11 mouse cellular contexts compared by ENCODE assay signal in the genomic region with DNA sequence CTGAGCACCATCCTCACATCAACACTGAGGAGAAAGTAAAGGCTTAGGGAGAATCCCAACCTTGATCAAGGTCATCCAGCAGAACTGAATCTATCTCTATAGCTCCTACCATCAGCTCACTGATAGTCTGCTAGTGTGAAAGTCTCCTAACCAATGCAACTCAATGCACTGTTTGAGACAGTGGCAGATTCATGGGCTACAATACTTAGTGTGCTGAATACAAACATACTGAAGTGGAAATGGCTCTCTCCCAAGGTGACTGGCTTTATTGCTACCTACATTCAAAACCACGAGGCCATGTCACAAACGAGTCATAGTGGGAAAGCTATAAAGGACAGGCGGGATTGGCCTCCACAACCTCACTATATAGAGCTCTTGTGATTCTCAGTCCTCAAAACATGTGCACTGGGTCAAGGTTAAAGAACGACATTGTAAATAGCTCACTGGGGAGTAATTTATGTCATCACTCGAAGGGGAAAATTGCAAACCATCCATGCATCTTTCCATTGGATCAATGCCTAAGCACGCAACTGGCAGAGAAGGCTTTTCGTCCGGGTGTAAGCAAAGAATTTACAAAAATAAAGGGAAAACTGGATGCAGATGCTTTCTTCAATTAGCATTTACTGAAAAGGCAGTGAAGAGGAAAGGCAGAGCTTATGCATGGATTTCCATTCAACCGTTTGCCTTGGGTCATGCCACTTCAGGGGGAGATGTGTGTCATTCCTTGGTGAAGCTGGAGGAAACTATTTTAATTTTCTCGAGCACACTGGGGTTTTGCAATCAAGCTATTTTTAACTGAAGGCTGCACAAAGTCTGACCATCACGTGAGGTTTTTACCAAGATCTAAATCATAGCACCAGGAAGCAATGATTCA.
DNase-seq lines count a peak whose midpoint lies in the region; ATAC-seq lines count a peak whose summit lies in the region.
"Had no signal": no experiment of that assay in that cellular context is flagged by ENCODE, and none has a peak within 500 bp of the region (broad histone marks: within the 10 kb centered on the region; RNA-seq: fewer than 3 reads in every experiment).

No protein-coding gene starts in this region.

- no peaks in the 10 kb centered on the region for H3K27me3 ChIP-seq in heart, embryonic 14.5 days (ENCODE audit: control insufficient read depth, insufficient read depth, low read length)
- no peaks in the 10 kb centered on the region for H3K27me3 ChIP-seq in midbrain, embryonic 11.5 days (ENCODE audit: control insufficient read depth, insufficient read depth, low read length)
- H3K27me3 ChIP-seq in midbrain, embryonic 10.5 days (ENCODE audit: low read depth, poor library complexity, severe bottlenecking): no peaks in the 10 kb centered on the region
- H3K27me3 ChIP-seq in forebrain, embryonic 15.5 days: no peaks in the 10 kb centered on the region
- no peaks in the 10 kb centered on the region for H3K27me3 ChIP-seq in neural tube, embryonic 14.5 days (ENCODE audit: control insufficient read depth, insufficient read depth, low read length)
- H3K27me3 ChIP-seq: embryonic facial prominence, embryonic 12.5 days had no signal

- DNase-seq in heart, adult 8-10 months (ENCODE audit: low spot score): no peak
- DNase-seq in midbrain, embryonic 11.5 days (ENCODE audit: low spot score, missing footprints): peak; percentile 41
- DNase-seq in midbrain, embryonic 10.5 days (ENCODE audit: low spot score): no peak
- no peak for DNase-seq in spleen, postnatal 10 days (ENCODE audit: low spot score in 2 of 2)
- DNase-seq in c-Kit-positive CD71-positive TER-119-positive erythroid progenitor cells, embryonic 14.5 days (ENCODE audit: low spot score): no peak
- DNase-seq: heart, adult 11 months had no signal

- no peak for ATAC-seq in heart, embryonic 14.5 days (ENCODE audit: insufficient number of reproducible peaks, insufficient read depth, low FRiP score, low read depth)
- ATAC-seq in midbrain, embryonic 11.5 days (ENCODE audit: low FRiP score): no peak
- peak; percentile 23 for ATAC-seq in forebrain, embryonic 15.5 days (replicated peaks)
- peak; percentile 77; the same call in 1 of the 2 replicates for ATAC-seq in neural tube, embryonic 14.5 days (ENCODE audit: low read depth)

- H3K9ac ChIP-seq in heart, embryonic 14.5 days (ENCODE audit: low read length): no peak overlapping the region
- no peak overlapping the region for H3K9ac ChIP-seq in midbrain, embryonic 11.5 days (ENCODE audit: low read length)
- H3K9ac ChIP-seq in forebrain, embryonic 15.5 days (replicated peaks): no peak overlapping the region
- no peak overlapping the region for H3K9ac ChIP-seq in neural tube, embryonic 14.5 days (replicated peaks; ENCODE audit: low read depth, low read length)
- H3K9ac ChIP-seq: embryonic facial prominence, embryonic 12.5 days had no signal

- no peak overlapping the region for H3K4me3 ChIP-seq in heart, embryonic 14.5 days (ENCODE audit: control insufficient read depth in 1 of 2, insufficient read depth in 1 of 2, low read depth in 1 of 2, low read length in 2 of 2)
- H3K4me3 ChIP-seq in midbrain, embryonic 11.5 days (ENCODE audit: low read depth, low read length): no peak overlapping the region
- no peak overlapping the region for H3K4me3 ChIP-seq in midbrain, embryonic 10.5 days
- H3K4me3 ChIP-seq in forebrain, embryonic 15.5 days: no peak overlapping the region
- no peak overlapping the region for H3K4me3 ChIP-seq in neural tube, embryonic 14.5 days (ENCODE audit: low read depth, low read length)
- H3K4me3 ChIP-seq: embryonic facial prominence, embryonic 12.5 days had no signal

- no peaks in the 10 kb centered on the region for H3K36me3 ChIP-seq in heart, embryonic 14.5 days (ENCODE audit: control insufficient read depth, insufficient read depth, low read length)
- no peaks in the 10 kb centered on the region for H3K36me3 ChIP-seq in midbrain, embryonic 11.5 days (ENCODE audit: control insufficient read depth, insufficient read depth, low read length)
- peaks cover 62% of the 10 kb centered on the region for H3K36me3 ChIP-seq in midbrain, embryonic 10.5 days
- peaks cover under 1% of the 10 kb centered on the region; the same call in 1 of the 2 replicates for H3K36me3 ChIP-seq in forebrain, embryonic 15.5 days
- no peaks in the 10 kb centered on the region; the same call in 1 of the 2 replicates for H3K36me3 ChIP-seq in neural tube, embryonic 14.5 days (ENCODE audit: control insufficient read depth, insufficient read depth, low read length)
- H3K36me3 ChIP-seq: embryonic facial prominence, embryonic 12.5 days had no signal

- no peaks in the 10 kb centered on the region for H3K9me3 ChIP-seq in heart, embryonic 14.5 days (ENCODE audit: control insufficient read depth, low read length)
- no peaks in the 10 kb centered on the region for H3K9me3 ChIP-seq in midbrain, embryonic 11.5 days (ENCODE audit: control insufficient read depth, low read length)
- no peaks in the 10 kb centered on the region for H3K9me3 ChIP-seq in midbrain, embryonic 10.5 days (replicated peaks)
- no peaks in the 10 kb centered on the region for H3K9me3 ChIP-seq in forebrain, embryonic 15.5 days
- no peaks in the 10 kb centered on the region for H3K9me3 ChIP-seq in neural tube, embryonic 14.5 days (ENCODE audit: control insufficient read depth, low read length)
- H3K9me3 ChIP-seq: embryonic facial prominence, embryonic 12.5 days had no signal

- peak overlapping the region; percentile 35 to 57 for H3K27ac ChIP-seq in heart, embryonic 14.5 days (replicated peaks in 1 of 2; ENCODE audit: control insufficient read depth in 1 of 2, insufficient read depth in 1 of 2, low read depth in 2 of 2, low read length in 2 of 2)
- H3K27ac ChIP-seq in midbrain, embryonic 11.5 days (ENCODE audit: low read depth, low read length): no peak overlapping the region
- no peak overlapping the region for H3K27ac ChIP-seq in midbrain, embryonic 10.5 days (replicated peaks)
- H3K27ac ChIP-seq in forebrain, embryonic 15.5 days (replicated peaks): peak overlapping the region; percentile 42
- peak overlapping the region; percentile 49; the same call in 1 of the 2 replicates for H3K27ac ChIP-seq in neural tube, embryonic 14.5 days (ENCODE audit: low read depth, low read length)
- H3K27ac ChIP-seq: embryonic facial prominence, embryonic 12.5 days had no signal

- H3K4me2 ChIP-seq in heart, embryonic 14.5 days (ENCODE audit: low read length): no peak overlapping the region
- no peak overlapping the region for H3K4me2 ChIP-seq in midbrain, embryonic 11.5 days
- H3K4me2 ChIP-seq in forebrain, embryonic 15.5 days (replicated peaks): no peak overlapping the region
- no peak overlapping the region for H3K4me2 ChIP-seq in neural tube, embryonic 14.5 days (ENCODE audit: low read depth, low read length)
- H3K4me2 ChIP-seq: embryonic facial prominence, embryonic 12.5 days; liver, embryonic 11.5 days had no signal

- 52% methylated on average over 11 of the region's 11 CpGs for WGBS in heart, embryonic 14.5 days
- 71% methylated on average over 11 of the region's 11 CpGs for WGBS in midbrain, embryonic 11.5 days
- WGBS in midbrain, embryonic 10.5 days: 85% methylated on average over 11 of the region's 11 CpGs
- 13% methylated on average over 11 of the region's 11 CpGs for WGBS in forebrain, embryonic 15.5 days
- WGBS in neural tube, embryonic 14.5 days: 12% methylated on average over 11 of the region's 11 CpGs

- peaks cover 42 to 75% of the 10 kb centered on the region in 2 experiments for H3K4me1 ChIP-seq in heart, embryonic 14.5 days (ENCODE audit: control insufficient read depth in 2 of 2, insufficient read depth in 2 of 2, low read length in 2 of 2)
- no peaks in the 10 kb centered on the region for H3K4me1 ChIP-seq in midbrain, embryonic 11.5 days (ENCODE audit: control insufficient read depth, insufficient read depth, low read length)
- H3K4me1 ChIP-seq in midbrain, embryonic 10.5 days: peaks cover 2% of the 10 kb centered on the region; the same call in 1 of the 2 replicates
- peaks cover 58% of the 10 kb centered on the region for H3K4me1 ChIP-seq in forebrain, embryonic 15.5 days
- peaks cover 22% of the 10 kb centered on the region; the same call in 1 of the 2 replicates for H3K4me1 ChIP-seq in neural tube, embryonic 14.5 days (ENCODE audit: control insufficient read depth, insufficient read depth, low read length)

Comparison
In these comparisons a context has a peak if more than half of its experiments do, and no peak if none do; other contexts are left out.
1. ATAC-seq: peak in forebrain, embryonic 15.5 days (single experiment) and neural tube, embryonic 14.5 days (single experiment); none in heart, embryonic 14.5 days (single experiment) and midbrain, embryonic 11.5 days (single experiment).
2. H3K27ac ChIP-seq: peak in heart, embryonic 14.5 days (2 of 2), forebrain, embryonic 15.5 days (single experiment) and neural tube, embryonic 14.5 days (single experiment); none in midbrain, embryonic 11.5 days (single experiment) and midbrain, embryonic 10.5 days (single experiment).